Mouse (Mus musculus): ENCODE data around the gene Tspan5. TPM values are rescaled to one million over a fixed set of nuclear protein-coding genes. Genes with fewer than 3 reads are reported as not detected.

Tspan5 gene
- total RNA-seq, 2 experiments from 2014 or later, result 3.0 to 4.8 TPM

GRCm38 (mm10) chr3:138864166-138864648 lies 122.2 kb downstream of the Tspan5 start:
- no peak for DNase-seq
- intact Hi-C loops (cut with DNase I), result no loop called here

DNA sequence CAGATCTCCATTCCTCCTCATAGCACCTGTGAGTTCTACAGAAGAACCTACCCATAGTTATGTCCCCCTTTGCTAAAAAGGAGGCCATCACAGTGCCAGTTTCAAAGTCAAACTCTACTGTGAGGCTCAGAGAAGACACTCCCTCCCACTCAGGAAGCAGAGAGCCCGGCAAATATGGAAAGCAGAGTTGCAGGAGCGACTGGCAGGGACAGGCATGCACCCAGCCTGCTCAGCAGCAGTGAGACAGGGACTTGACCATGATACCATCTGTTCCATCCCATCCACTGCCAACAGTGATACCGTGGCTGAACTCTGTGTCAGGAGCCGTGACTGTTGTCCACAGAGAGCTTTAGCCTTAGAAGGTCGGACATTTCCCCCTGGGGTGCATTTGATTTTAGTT lies 123.3 kb downstream of the Tspan5 start:
- intact Hi-C loops (cut with DNase I), result no loop called here
- no peak for DNase-seq

- DNase-seq, result no peak
- intact Hi-C loops (cut with DNase I), result no loop called here
Observed at GRCm38 (mm10) chr3:138867149-138867848, 125.3 kb downstream of the Tspan5 start.

GRCm38 (mm10) chr3:138868409-138868808 lies 126.4 kb downstream of the Tspan5 start:
- intact Hi-C loops (cut with DNase I), result no loop called here
- no peak for DNase-seq

DNA sequence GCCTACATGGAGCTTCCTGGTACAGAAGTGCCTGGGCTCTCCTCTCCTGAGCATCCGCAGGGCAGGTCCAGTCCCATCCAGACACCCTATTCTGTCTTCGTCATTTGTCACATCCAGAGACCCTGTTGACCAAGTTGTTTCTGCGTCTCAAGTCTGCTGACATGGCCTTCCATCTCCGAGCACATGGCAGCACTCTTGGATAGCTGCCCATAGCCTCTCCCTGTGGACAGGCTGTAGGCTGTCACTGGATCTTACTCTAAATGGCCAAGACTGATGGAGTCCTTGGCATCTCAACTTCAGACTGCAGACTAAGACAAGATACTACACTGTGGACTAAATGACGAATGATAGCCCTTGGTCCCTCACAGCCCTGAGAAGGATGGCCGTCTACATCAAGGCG lies 133.3 kb downstream of the Tspan5 start:
- intact Hi-C loops (cut with DNase I), result no loop called here

DNA sequence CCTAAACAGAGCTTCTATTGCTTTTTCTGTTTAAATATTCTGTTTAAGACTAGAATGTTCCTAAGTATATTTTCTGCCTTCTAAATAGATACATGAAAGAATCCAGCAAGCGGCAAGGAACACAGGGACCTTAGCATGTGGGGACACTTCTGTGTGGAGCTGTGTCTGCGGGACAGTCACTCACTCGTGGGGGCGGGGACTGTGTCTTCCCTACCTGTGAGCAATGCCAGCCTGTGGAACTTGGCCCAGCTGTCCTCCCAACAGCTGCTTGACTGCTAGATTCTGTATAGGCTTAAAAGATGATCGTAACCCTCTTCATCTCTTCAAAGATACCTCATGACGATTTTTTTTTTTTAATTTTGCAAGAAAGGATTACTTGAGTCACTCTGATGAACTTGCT lies 133.9 kb downstream of the Tspan5 start:
- DNase-seq, result no peak
- intact Hi-C loops (cut with DNase I), result no loop called here

More for the DNA sequence above, 133.3 kb downstream of the Tspan5 start:
- DNase-seq, result no peak

GRCm38 (mm10) chr3:138876418-138876817 lies 134.4 kb downstream of the Tspan5 start:
- intact Hi-C loops (cut with DNase I), result no loop called here

DNA sequence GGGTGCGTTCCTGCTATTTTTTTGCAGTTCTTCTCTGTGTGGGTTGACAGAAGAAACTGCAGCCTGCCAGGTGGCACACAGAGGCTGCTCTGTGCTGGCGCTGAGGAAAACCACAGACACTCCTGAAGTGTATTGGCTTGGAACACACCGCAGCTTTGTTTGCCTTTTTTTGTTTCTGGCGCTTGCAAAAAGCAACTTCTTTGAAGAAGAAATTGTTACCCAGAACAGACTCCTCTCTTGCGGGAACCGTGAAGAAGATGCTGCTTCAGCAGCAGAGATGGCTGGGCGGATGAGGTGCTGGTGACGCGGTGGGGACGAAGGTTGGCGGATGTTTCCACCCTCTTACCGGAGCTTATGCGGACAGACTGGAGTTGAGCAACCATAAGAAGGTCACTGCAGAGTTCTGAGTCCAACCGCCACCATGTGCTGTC lies 135.0 kb downstream of the Tspan5 start:
- DNase-seq, result no peak
- intact Hi-C loops (cut with DNase I), result no loop called here

More at GRCm38 (mm10) chr3:138876418-138876817, 134.4 kb downstream of the Tspan5 start:
- no peak for DNase-seq

GRCm38 (mm10) chr3:138877741-138878140 lies 135.7 kb downstream of the Tspan5 start:
- intact Hi-C loops (cut with DNase I), result no loop called here
- no peak for DNase-seq

DNA sequence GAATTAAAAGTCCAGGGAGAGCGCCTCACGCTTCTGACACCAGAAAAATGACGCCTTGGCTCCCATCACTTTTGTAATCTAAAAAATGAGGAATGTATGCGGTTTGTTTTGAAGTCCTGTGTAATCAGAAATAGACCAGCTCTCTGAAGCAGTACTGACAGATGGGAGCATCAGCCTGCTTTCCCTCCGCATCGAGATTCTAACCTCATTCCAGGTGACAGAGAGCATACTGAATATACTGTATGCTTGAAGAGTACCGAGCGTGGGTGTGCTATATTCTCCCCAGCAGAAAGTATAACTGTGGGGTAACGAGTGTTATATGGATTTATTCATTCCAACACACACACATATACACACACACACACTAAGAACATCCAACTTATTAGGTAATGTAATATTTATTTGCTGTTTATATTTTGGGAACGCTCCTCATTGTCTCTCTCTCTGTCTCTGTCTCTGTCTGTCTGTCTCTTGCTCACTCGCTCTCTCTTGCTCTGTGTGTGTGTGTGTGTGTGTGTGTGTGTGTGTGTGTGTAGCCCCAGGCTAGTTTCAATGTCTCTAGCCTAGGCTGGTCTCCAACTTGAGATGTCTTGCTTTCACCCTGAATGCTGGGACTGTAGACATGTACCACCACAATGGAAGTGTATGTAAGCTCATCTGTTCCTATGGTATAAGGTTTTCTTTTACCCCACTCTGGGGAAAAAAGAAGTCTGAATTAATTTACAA lies 139.2 kb downstream of the Tspan5 start:
- intact Hi-C loops (cut with DNase I), result no loop called here
- DNase-seq, result no peak

DNA sequence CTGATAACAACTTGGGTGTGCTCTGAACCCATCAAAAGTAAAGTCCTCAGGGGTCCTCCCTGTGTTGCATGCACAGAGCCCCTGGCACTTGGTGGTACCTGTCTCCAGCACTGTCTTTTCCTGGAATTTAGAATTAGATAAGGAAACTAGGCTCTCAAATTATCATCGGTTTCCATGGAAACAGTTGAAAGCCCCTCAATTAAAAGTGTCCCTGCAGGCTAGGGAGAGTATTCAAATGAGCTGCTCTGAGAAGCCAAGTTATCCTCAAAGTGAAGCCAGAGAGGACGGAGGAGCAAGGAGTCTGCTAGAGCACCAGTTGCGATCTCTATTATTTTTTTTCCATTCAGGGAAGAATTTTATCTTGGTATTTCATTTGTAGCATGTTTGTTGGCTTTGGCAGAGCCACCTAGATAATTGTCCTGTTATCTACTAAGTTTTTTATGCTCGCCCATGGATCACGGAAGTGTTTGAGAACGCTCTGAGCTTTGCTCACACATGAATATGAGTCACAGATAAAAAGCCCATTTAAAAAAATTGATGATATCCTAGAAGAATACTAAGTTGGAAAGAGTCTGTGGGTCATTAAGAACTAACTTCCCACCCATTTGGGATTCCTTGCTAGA lies 139.8 kb downstream of the Tspan5 start:
- no peak for DNase-seq
- intact Hi-C loops (cut with DNase I), result no loop called here

- no peak for DNase-seq
- intact Hi-C loops (cut with DNase I), result no loop called here
Observed at GRCm38 (mm10) chr3:138886121-138886520, 144.1 kb downstream of the Tspan5 start.

- intact Hi-C loops (cut with DNase I), result no loop called here
Observed at GRCm38 (mm10) chr3:138889214-138889613, 147.2 kb downstream of the Tspan5 start.

DNA sequence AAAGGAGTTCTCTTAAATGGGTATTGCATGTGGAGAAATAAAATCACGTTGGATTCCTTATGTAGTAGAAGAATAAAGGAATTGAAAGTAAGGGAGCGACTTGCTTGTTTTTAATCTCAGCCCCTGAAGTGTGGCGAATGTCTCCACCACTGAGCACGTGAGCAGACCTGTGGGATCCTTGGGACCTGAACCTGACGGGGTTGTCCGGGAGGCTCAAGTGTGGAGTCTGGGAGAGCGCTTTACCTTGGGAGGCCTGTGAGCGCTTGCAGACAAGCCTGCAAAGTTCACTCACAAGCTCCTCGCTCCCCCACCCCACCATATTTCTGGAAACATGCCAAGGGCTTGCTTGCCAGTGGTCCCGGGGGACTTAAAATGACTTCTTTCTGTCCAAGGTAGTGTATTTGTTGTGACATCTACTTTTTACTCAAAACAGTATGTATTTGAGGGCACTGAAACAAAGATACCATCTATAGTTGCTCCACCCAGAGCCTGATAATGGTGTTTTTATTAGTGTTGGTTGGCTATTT lies 147.8 kb downstream of the Tspan5 start:
- intact Hi-C loops (cut with DNase I), result no loop called here
- no peak for DNase-seq

More at GRCm38 (mm10) chr3:138889214-138889613, 147.2 kb downstream of the Tspan5 start:
- no peak for DNase-seq

DNA sequence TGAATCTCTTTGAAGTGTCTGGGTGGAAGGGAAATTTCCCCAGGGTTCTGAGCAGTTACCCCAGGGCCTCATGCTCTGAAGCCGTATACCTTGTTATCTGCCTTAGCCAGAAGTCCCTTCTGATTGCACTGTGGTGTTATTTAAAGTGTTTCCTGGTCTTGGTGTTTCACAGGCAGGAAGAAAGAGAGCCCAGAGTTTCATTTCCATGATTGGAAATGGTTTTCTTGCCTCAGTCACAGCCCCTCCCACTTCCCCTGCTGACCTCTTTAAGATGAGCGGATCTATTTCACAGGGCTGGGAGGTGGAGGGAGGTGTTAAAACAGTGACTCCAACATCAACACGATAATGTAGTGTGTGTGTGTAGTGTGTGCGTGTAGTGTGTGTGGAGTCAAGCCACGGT lies 151.5 kb downstream of the Tspan5 start:
- no peak for DNase-seq
- intact Hi-C loops (cut with DNase I), result no loop called here

DNA sequence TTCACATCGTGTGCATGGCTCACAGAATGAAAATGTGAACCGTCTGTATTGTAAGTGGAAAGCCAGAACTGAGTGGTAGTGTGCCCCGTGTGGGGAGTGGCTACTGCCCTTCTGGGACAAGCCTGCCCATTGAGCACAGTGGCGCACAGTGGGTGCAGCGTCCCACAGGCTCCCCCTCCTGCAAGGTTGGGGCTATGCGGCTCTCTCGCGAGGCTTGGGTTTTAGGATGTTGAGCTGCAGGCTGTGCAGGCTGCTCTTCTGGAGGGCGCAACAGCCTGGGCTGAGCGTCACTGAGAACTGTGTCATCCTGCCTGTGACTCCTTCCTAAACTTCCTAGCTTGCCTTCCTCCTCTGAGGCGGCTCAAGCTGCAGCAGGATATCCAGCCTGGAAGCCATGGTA lies 155.5 kb downstream of the Tspan5 start:
- no peak for DNase-seq
- intact Hi-C loops (cut with DNase I), result no loop called here

DNA sequence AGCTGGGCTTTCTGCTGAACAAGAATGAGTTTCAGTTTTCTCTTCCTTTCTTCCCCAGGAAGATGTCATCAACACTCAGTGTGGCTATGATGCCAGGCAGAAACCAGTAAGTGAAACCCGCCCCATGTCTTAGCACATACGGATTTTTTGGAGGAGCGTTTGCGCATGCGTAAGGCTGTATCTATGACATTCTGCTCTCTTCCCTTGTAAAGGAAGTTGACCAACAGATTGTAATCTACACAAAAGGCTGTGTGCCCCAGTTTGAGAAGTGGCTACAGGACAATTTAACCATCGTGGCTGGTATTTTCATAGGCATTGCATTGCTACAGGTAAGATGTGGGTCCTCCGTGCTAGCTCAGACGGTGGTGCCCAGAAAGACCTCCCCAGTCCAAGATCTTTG lies 156.1 kb downstream of the Tspan5 start:
- DNase-seq, result no peak
- intact Hi-C loops (cut with DNase I), result no loop called here

- DNase-seq, result no peak
- intact Hi-C loops (cut with DNase I), result loop anchor here (10.0 kb wide), 3 partner anchors 346 to 436 kb away; no protein-coding TSS in a partner anchor
Observed at GRCm38 (mm10) chr3:138900571-138901141, 158.7 kb downstream of the Tspan5 start.

DNA sequence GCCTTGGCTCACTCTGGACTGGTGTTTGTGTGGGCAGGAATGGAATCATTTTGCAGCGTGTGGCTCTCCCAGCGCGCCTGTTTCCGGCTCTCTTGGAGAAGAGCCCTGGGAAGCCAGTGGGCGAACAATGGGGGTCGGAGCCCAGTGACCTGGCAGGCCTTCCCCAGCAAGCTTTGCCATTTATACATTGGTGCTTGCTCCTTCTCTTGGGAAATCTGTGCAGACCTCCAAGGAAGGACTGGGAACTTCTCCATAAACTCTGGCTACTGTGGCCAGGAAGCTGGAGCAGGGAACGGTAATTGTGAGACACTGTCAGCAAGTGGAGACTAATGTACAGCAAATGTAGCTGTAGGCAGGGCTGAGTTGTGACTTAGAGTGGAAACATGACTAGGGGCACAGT lies 163.7 kb downstream of the Tspan5 start:
- DNase-seq, result peak in 1 of 2 experiments; percentile 25
- intact Hi-C loops (cut with DNase I), result loop anchor here (5.0 to 10.0 kb wide), 5 partner anchors 163 to 441 kb away; partner anchors contain the start of gene Tspan5

DNA sequence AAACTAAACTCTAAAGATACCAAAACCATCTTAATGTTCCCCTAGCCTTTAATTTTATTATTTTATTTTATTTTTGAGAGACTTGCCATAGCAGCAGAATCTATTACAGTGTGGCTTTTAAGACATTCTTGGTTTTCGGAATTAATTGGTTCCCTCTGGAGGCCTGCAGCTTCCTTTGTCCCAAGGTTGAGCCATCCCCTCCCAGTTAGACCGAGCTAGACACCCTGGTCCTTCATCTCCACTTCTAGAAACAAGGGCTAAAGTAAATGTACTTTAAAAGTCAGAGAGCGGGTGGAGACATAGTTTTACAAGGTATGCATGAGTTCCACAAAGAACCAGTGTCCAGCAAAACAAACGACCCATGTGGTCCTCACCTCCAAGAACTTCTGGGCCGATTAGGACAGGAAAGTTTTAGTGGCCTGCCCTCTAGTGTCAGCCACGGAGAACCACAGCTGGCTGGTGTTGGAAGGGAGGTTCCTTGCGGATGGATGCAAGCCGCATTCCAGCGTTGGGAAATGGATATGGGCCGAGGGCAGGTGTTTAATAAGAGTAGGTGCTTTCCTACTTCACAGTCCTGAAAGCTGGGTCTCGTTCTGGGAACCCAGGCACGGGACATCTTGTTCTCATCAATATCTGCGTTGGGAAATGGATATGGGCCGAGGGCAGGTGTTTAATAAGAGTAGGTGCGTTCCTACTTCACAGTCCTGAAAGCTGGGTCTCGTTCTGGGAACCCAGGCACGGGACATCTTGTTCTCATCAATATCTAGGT lies 164.3 kb downstream of the Tspan5 start:
- intact Hi-C loops (cut with DNase I), result loop anchor here (5.0 to 10.0 kb wide), 5 partner anchors 164 to 441 kb away; partner anchors contain the start of gene Tspan5

More for the DNA sequence above, 164.3 kb downstream of the Tspan5 start:
- DNase-seq, result peak; percentile 30 to 51

All from gastrocnemius, postnatal 36 days (tissue).